Mouse (Mus musculus) heart, postnatal 36 days (tissue): ENCODE measurements at regions not wholly inside any gene's neighbourhood (a gene's known extent, or its start where the extent isn't known, plus 50 kb on each side); places are given as distances from the start of the nearest gene placed in this dataset.

ENCODE experiments used
- DNase-seq, 2 experiments: peaks; one replicate each; pipeline ENCODE4 v3.0.0; 2021 to 2022
- intact Hi-C: fragments of 180-260 bp; cut with DNase I; formaldehyde crosslinking; loops from one replicate; pipeline ENCODE4 v1.15.1; 2025

- DNase-seq, result no peak
- intact Hi-C loops, result no loop called here
These were observed 103.3 kb upstream of the Trp63 start for GRCm38 (mm10) chr16:25580216-25580615.

GRCm38 (mm10) chr16:25584337-25585069, 99.1 kb upstream of the Trp63 start:
- DNase-seq, result no peak
- intact Hi-C loops, result no loop called here

- DNase-seq, result no peak
- intact Hi-C loops, result no loop called here
These were observed 98.5 kb upstream of the Trp63 start for GRCm38 (mm10) chr16:25585070-25585454.

GRCm38 (mm10) chr16:25585953-25586352, 97.6 kb upstream of the Trp63 start:
- intact Hi-C loops, result no loop called here
- no peak for DNase-seq

GRCm38 (mm10) chr16:25587879-25588347, 95.7 kb upstream of the Trp63 start:
- intact Hi-C loops, result no loop called here
- DNase-seq, result no peak

GRCm38 (mm10) chr16:25597435-25597834, 86.1 kb upstream of the Trp63 start:
- DNase-seq, result no peak
- intact Hi-C loops, result no loop called here

- DNase-seq, result no peak
- intact Hi-C loops, result no loop called here
These were observed 80.4 kb upstream of the Trp63 start for GRCm38 (mm10) chr16:25603121-25603520.

- no peak for DNase-seq
- intact Hi-C loops, result no loop called here
These were observed 68.3 kb upstream of the Trp63 start for GRCm38 (mm10) chr16:25615229-25615628.

GRCm38 (mm10) chr16:25615646-25616045, 67.9 kb upstream of the Trp63 start:
- intact Hi-C loops, result no loop called here

GRCm38 (mm10) chr16:25618898-25619297, 64.7 kb upstream of the Trp63 start:
- intact Hi-C loops, result no loop called here
- no peak for DNase-seq

More at GRCm38 (mm10) chr16:25615646-25616045, 67.9 kb upstream of the Trp63 start:
- no peak for DNase-seq

- intact Hi-C loops, result no loop called here
- no peak for DNase-seq
These were observed 60.9 kb upstream of the Trp63 start for GRCm38 (mm10) chr16:25622651-25623050.

GRCm38 (mm10) chr16:25623986-25624623, 59.5 kb upstream of the Trp63 start:
- DNase-seq, result no peak
- intact Hi-C loops, result no loop called here

GRCm38 (mm10) chr16:25629750-25630149, 53.8 kb upstream of the Trp63 start:
- intact Hi-C loops, result no loop called here

GRCm38 (mm10) chr16:25631139-25631716, 52.3 kb upstream of the Trp63 start:
- intact Hi-C loops, result no loop called here
- no peak for DNase-seq

More at GRCm38 (mm10) chr16:25629750-25630149, 53.8 kb upstream of the Trp63 start:
- DNase-seq, result no peak
